Mouse (Mus musculus) E14TG2a.4 (cell line): ENCODE measurements at regions not wholly inside any gene's neighbourhood (a gene's known extent, or its start where the extent isn't known, plus 50 kb on each side); places are given as distances from the start of the nearest gene placed in this dataset.

Experiments used
- CTCF ChIP-seq: conservative IDR thresholded peaks from 2 replicates; pipeline ENCODE4 v1.5.1; 2014; ENCODE audit warnings: low read length
- NANOG ChIP-seq: IDR thresholded peaks from 2 replicates; pipeline ENCODE4 v1.6.1; 2014; ENCODE audit warnings: borderline replicate concordance, low read length, mixed read lengths
- POU5F1 ChIP-seq: IDR thresholded peaks from 2 replicates; pipeline ENCODE4 v1.6.1; 2014; ENCODE audit warnings: low read length, borderline replicate concordance

DNA sequence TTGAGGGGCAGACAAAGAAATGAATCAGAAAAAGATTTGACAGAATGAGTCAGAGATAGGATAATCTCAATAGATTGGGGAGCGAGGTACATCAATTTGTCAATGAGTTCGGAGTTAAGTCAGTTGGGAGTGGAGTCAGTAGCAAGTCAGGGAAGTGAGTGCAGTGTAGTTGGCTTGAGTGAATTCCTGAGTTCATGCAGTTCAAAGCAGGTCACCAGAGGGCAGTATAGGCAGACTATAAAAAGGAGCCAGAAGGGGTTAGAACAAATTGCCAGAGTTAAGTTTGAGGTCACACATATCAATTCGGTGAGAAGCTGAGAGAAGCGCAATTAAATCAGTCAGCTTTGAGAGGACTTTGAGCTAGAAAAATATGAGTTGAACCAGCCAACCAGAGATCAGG lies 1317.7 kb upstream of the Cdh8 start:
- TF ChIP-seq CTCF (peak; percentile 37; the same call in 1 of the 2 replicates), NANOG (no peak), POU5F1 (no peak)
